Mouse (Mus musculus) CH12.LX (cell line): ENCODE data around the gene Dusp10. TPM values are rescaled to one million over a fixed set of nuclear protein-coding genes. Genes with fewer than 3 reads are reported as not detected.

Experiments
- DNase-seq: peaks from one replicate; pipeline ENCODE4 v3.0.0-alpha.2; 2013; ENCODE audit errors: extremely low read depth
- H3K27ac ChIP-seq: 2 replicates; pipeline ENCODE4 v1.5.1; 2012; ENCODE audit warnings: low read depth, mild to moderate bottlenecking, control low read depth, moderate library complexity; ENCODE audit not compliant: insufficient read depth
- H3K27me3 ChIP-seq: replicated peaks from 2 replicates; pipeline ENCODE3; 2012; ENCODE audit warnings: inconsistent platforms
- H3K36me3 ChIP-seq, 2 experiments: replicated peaks in 1 of 2; 2 replicates each; pipeline versions ENCODE3 to v1.6.1; 2012; ENCODE audit warnings: inconsistent platforms in 1 of 2, low read length in 1 of 2, mild to moderate bottlenecking in 1 of 2, mixed read lengths in 1 of 2, moderate library complexity in 1 of 2; ENCODE audit not compliant: control insufficient read depth in 1 of 2, insufficient read depth in 1 of 2
- H3K4me1 ChIP-seq, 2 experiments: 2 replicates each; pipeline ENCODE4 v1.6.1; 2012; ENCODE audit warnings: inconsistent platforms in 1 of 2, moderate library complexity in 1 of 2; ENCODE audit not compliant: insufficient read depth in 2 of 2, control insufficient read depth in 1 of 2
- H3K4me2 ChIP-seq: 2 replicates; pipeline ENCODE4 v1.6.1; 2012; ENCODE audit warnings: low read depth, mild to moderate bottlenecking, control low read depth; ENCODE audit not compliant: poor library complexity, insufficient read depth, severe bottlenecking
- H3K4me3 ChIP-seq, 3 experiments: fragments of 150-350 bp in 1 of 3; sonication (generic) in 1 of 3; replicated peaks in 1 of 3; 2 replicates each; pipeline versions ENCODE3 to v1.5.1; 2011 to 2012; ENCODE audit warnings: low read depth in 2 of 3, low read length in 2 of 3, mild to moderate bottlenecking in 2 of 3, moderate library complexity in 2 of 3, control low read depth in 1 of 3, improper control_type of control experiment in 1 of 3, inconsistent platforms in 1 of 3, mixed read lengths in 1 of 3; ENCODE audit not compliant: poor library complexity in 1 of 3
- H3K79me2 ChIP-seq: replicated peaks from 2 replicates; pipeline ENCODE4 v1.6.1; 2012; ENCODE audit warnings: mild to moderate bottlenecking, moderate library complexity; ENCODE audit not compliant: control insufficient read depth, poor library complexity, insufficient read depth, severe bottlenecking; ENCODE audit errors: extremely low read depth
- H3K9ac ChIP-seq: 2 replicates; pipeline ENCODE4 v1.6.1; 2012; ENCODE audit warnings: low read depth, mild to moderate bottlenecking, control low read depth, moderate library complexity; ENCODE audit not compliant: insufficient read depth
- H3K9me3 ChIP-seq: replicated peaks from 2 replicates; pipeline ENCODE3; 2012; ENCODE audit warnings: low read length, inconsistent platforms, mixed read lengths
- CHD1 ChIP-seq: IDR thresholded peaks from 2 replicates; pipeline ENCODE4 v1.6.1; 2012; ENCODE audit warnings: low read depth, low read length, improper control_type of control experiment, inconsistent platforms
- E2F4 ChIP-seq: IDR thresholded peaks from 2 replicates; pipeline ENCODE4 v1.6.1; 2011; ENCODE audit warnings: low read depth, low read length, improper control_type of control experiment; ENCODE audit not compliant: insufficient replicate concordance
- ELF1 ChIP-seq: IDR thresholded peaks from 2 replicates; pipeline ENCODE4 v1.6.1; 2014; ENCODE audit warnings: low read depth, mild to moderate bottlenecking, inconsistent platforms, low read length, improper control_type of control experiment
- EP300 ChIP-seq: IDR thresholded peaks from 2 replicates; pipeline ENCODE4 v1.6.1; 2011; ENCODE audit warnings: low read length, improper control_type of control experiment
- ETS1 ChIP-seq: conservative IDR thresholded peaks from 2 replicates; pipeline ENCODE4 v1.6.1; 2012; ENCODE audit warnings: low read depth, mild to moderate bottlenecking, inconsistent platforms, low read length, improper control_type of control experiment, moderate library complexity
- GABPA ChIP-seq: IDR thresholded peaks from 2 replicates; pipeline ENCODE4 v1.6.1; 2012; ENCODE audit warnings: low read depth, low read length, improper control_type of control experiment, inconsistent platforms; ENCODE audit not compliant: insufficient replicate concordance
- HCFC1 ChIP-seq: IDR thresholded peaks from 2 replicates; pipeline ENCODE4 v1.6.1; 2012; ENCODE audit warnings: low read depth, mild to moderate bottlenecking, inconsistent platforms, low read length, improper control_type of control experiment
- IRF4 ChIP-seq: IDR thresholded peaks from 2 replicates; pipeline ENCODE4 v1.6.1; 2014; ENCODE audit warnings: low read depth, mild to moderate bottlenecking, inconsistent platforms, low read length, improper control_type of control experiment
- JUN ChIP-seq: IDR thresholded peaks from 2 replicates; pipeline ENCODE4 v1.6.1; 2011; ENCODE audit warnings: low read depth, mild to moderate bottlenecking, low read length, improper control_type of control experiment, moderate library complexity; ENCODE audit not compliant: insufficient read depth
- JUND ChIP-seq: conservative IDR thresholded peaks from 2 replicates; pipeline ENCODE4 v1.6.1; 2011; ENCODE audit warnings: low read depth, low read length, improper control_type of control experiment
- KAT2A ChIP-seq: IDR thresholded peaks from 2 replicates; pipeline ENCODE4 v1.6.1; 2012; ENCODE audit warnings: low read length, improper control_type of control experiment, inconsistent platforms; ENCODE audit not compliant: insufficient replicate concordance
- MAFK ChIP-seq: IDR thresholded peaks from 2 replicates; pipeline ENCODE4 v1.6.1; 2011; ENCODE audit warnings: low read length, improper control_type of control experiment; ENCODE audit not compliant: insufficient replicate concordance
- MAX ChIP-seq: IDR thresholded peaks from 2 replicates; pipeline ENCODE4 v1.6.1; 2011; ENCODE audit warnings: low read length, improper control_type of control experiment
- MAZ ChIP-seq: IDR thresholded peaks from 2 replicates; pipeline ENCODE4 v1.6.1; 2012; ENCODE audit warnings: low read depth, mild to moderate bottlenecking, inconsistent platforms, low read length, improper control_type of control experiment, moderate library complexity
- MYC ChIP-seq: IDR thresholded peaks from 2 replicates; pipeline ENCODE4 v1.6.1; 2011; ENCODE audit warnings: low read depth, mild to moderate bottlenecking, improper control_type of control experiment, low read length
- NRF1 ChIP-seq: IDR thresholded peaks from 2 replicates; pipeline ENCODE4 v1.6.1; 2014; ENCODE audit warnings: low read depth, mild to moderate bottlenecking, inconsistent platforms, low read length, improper control_type of control experiment, moderate library complexity
- PAX5 ChIP-seq: IDR thresholded peaks from 2 replicates; pipeline ENCODE4 v1.6.1; 2012; ENCODE audit warnings: low read length, inconsistent platforms, mixed read lengths
- RAD21 ChIP-seq: IDR thresholded peaks from 2 replicates; pipeline ENCODE4 v1.6.1; 2011; ENCODE audit warnings: low read depth, mild to moderate bottlenecking, low read length, improper control_type of control experiment, moderate library complexity
- SMC3 ChIP-seq: IDR thresholded peaks from 2 replicates; pipeline ENCODE4 v1.6.1; 2011; ENCODE audit warnings: low read depth, low read length, improper control_type of control experiment
- TBP ChIP-seq: conservative IDR thresholded peaks from 2 replicates; pipeline ENCODE4 v1.6.1; 2011; ENCODE audit warnings: low read depth, low read length, improper control_type of control experiment
- TCF12 ChIP-seq: IDR thresholded peaks from 2 replicates; pipeline ENCODE4 v1.6.1; 2014; ENCODE audit warnings: low read depth, mild to moderate bottlenecking, inconsistent platforms, low read length, improper control_type of control experiment
- USF1 ChIP-seq: IDR thresholded peaks from 2 replicates; pipeline ENCODE4 v1.6.1; 2014; ENCODE audit warnings: low read depth, mild to moderate bottlenecking, inconsistent platforms, low read length, improper control_type of control experiment
- USF2 ChIP-seq: conservative IDR thresholded peaks from 2 replicates; pipeline ENCODE4 v1.6.1; 2011; ENCODE audit warnings: low read depth, low read length, improper control_type of control experiment
- ZC3H11A ChIP-seq: IDR thresholded peaks from 2 replicates; pipeline ENCODE4 v1.6.1; 2012; ENCODE audit warnings: low read depth, mild to moderate bottlenecking, inconsistent platforms, low read length, improper control_type of control experiment
- dilution Hi-C: fragments of 300-500 bp; cut with MboI; formaldehyde crosslinking; loops from 2 replicates; pipeline ENCODE4 v1.14.3; 2020; ENCODE audit warnings: low sequenced_read_pairs; ENCODE audit not compliant: extremely low pct_unique_long_range_greater_than_20kb, extremely low pct_ligation_motif_present
- in situ Hi-C: fragments of 300-500 bp; cut with MboI; formaldehyde crosslinking; loops from 3 replicates; pipeline ENCODE4 v1.14.3; 2019; ENCODE audit warnings: low sequenced_read_pairs, low pct_ligation_motif_present, low pct_unique_long_range_greater_than_20kb, mixed read lengths
- polyA plus RNA-seq: library from polyadenylated mRNA; unstranded; fragments of >175 nt; gene quantifications from 2 replicates; pipeline ENCODE4 v1.2.1, GENCODE M21; 2012; ENCODE audit warnings: low read depth; ENCODE audit not compliant: insufficient read length
- total RNA-seq, 2 experiments: library from RNA; depleted of rRNA; stranded (reverse); fragments of 300-350 nt in 1 of 2; fragments of >200 nt in 1 of 2; gene quantifications; 2 replicates each; pipeline ENCODE4 v1.2.3; 2012 to 2014

Dusp10 gene
- total and polyA plus RNA-seq, 3 experiments = 2.8 to 16.1 (median 14.2) TPM

GRCm38 (mm10) chr1:184046070-184046677 lies 33.1 kb downstream of the Dusp10 start:
- TF ChIP-seq MAZ = 0 out of 2 replicates have a peak, but pooled peaks have one; percentile 28
- TF ChIP-seq MAX = no peak
- no peak for TF ChIP-seq NRF1
- Histone ChIP-seq H3K9me3 (no peaks in the 10 kb centered on the region), H3K27me3 (no peaks in the 10 kb centered on the region), H3K4me3 (no peak overlapping the region), H3K4me2 (no peak overlapping the region), H3K27ac (no peak overlapping the region), H3K9ac (no peak overlapping the region), H3K36me3 (peaks cover 0 to 24% of the 10 kb centered on the region in 2 experiments), H3K79me2 (no peaks in the 10 kb centered on the region), H3K4me1 (peaks cover 4 to 93% of the 10 kb centered on the region in 2 experiments; a peak in 3 of 4 replicates)
- dilution Hi-C loops (no loop called here), in situ Hi-C loops (loop anchor here (25.0 kb wide), 2 partner anchors 191 to 384 kb away; no protein-coding TSS in a partner anchor)
- DNase-seq = peak; percentile 72

DNA sequence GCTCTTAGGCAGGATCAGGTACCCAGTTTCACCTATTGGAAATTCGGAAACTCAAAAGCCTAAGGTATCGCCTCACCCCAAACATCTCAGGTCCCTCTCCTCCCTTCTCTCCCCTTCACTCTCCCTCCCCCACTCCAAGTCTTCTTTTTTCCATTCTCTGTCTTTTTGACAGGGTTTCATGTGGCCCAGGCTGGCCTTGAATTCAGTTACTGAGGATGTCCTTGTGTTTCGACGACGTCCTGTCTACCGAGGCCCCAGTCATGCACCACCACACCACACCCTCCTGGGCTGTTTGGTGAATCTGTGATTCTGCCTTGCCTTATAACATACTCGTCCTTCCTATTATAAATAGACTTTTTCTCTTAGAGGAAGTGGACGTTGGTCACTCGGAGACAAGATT lies 34.7 kb downstream of the Dusp10 start:
- H3K4me3 ChIP-seq = no peak overlapping the region

DNA sequence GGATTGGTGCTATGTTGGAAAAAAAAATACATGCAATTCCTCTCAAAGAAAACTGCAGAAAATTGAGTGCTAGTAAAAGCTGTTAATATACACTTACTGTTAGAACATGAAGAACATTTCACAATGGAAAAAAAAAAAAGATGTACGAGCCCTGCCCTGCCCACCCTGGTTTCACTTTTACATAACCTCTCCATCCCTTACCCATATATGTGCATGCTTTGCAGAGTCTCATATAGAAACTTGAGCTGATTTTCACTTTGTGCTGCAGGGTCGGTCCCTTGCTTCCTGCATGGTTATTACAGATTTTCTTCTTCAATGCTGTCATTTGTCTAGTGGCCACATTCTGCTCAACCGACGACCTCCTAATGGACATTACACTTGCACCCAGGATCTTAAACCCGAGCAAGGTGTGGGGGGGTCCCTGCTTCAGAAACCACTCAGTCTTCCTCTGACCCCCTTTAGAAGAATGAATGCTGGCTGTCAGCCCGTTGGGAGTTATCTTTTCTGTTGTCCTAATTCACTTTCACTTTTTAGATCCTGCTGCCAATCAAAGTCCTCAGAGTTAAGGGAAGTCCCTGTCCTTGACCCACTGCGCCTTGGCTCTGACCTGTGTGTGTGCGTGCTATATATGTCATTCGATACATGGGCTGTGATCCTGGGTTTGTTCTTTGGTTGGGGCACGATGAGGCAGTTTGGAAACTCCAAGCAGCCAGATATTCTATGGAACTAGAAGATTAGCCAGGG lies 35.7 kb downstream of the Dusp10 start:
- Histone ChIP-seq H3K36me3 (peaks cover 0 to 35% of the 10 kb centered on the region in 2 experiments), H3K27me3 (no peaks in the 10 kb centered on the region), H3K4me1 (peaks cover 9 to 93% of the 10 kb centered on the region in 2 experiments; a peak in 3 of 4 replicates), H3K4me2 (peak overlapping the region; percentile 100), H3K27ac (no peak overlapping the region), H3K9me3 (no peaks in the 10 kb centered on the region), H3K9ac (no peak overlapping the region), H3K4me3 (peak overlapping the region in 2 of 3 experiments; percentile 24 to 26), H3K79me2 (no peaks in the 10 kb centered on the region)
- in situ Hi-C loops = loop anchor here (25.0 kb wide), 2 partner anchors 188 to 387 kb away; no protein-coding TSS in a partner anchor
- dilution Hi-C loops = no loop called here
- DNase-seq = peak; percentile 83
- TF ChIP-seq ELF1 (no peak), E2F4 (no peak), ETS1 (peak; percentile 84), JUN (peak; percentile 23; the same call in 1 of the 2 replicates), CHD1 (no peak), TCF12 (peak; percentile 40; the same call in 1 of the 2 replicates), IRF4 (peak; percentile 92), HCFC1 (no peak), MAFK (0 out of 2 replicates have a peak, but pooled peaks have one; percentile 53), EP300 (peak; percentile 85), MYC (peak; percentile 72), USF1 (no peak), PAX5 (no peak), SMC3 (no peak), JUND (peak; percentile 48), USF2 (no peak), KAT2A (no peak)

More for the DNA sequence above, 34.7 kb downstream of the Dusp10 start:
- no peaks in the 10 kb centered on the region for H3K9me3 ChIP-seq
- in situ Hi-C loops (loop anchor here (25.0 kb wide), 2 partner anchors 189 to 386 kb away; no protein-coding TSS in a partner anchor), dilution Hi-C loops (no loop called here)
- TF ChIP-seq IRF4 (no peak), GABPA (no peak), RAD21 (no peak), HCFC1 (no peak), JUN (no peak), ZC3H11A (no peak), TBP (no peak)
- DNase-seq = no peak
- H3K79me2 ChIP-seq = no peaks in the 10 kb centered on the region
- peaks cover 0 to 30% of the 10 kb centered on the region in 2 experiments for H3K36me3 ChIP-seq
- no peak overlapping the region for H3K4me2 ChIP-seq
- H3K27ac ChIP-seq = no peak overlapping the region
- H3K9ac ChIP-seq = no peak overlapping the region
- H3K27me3 ChIP-seq = no peaks in the 10 kb centered on the region
- peaks cover 9 to 93% of the 10 kb centered on the region in 2 experiments; a peak in 3 of 4 replicates for H3K4me1 ChIP-seq
